Mouse (Mus musculus): ENCODE results near the gene Arhgef7. TPM values are rescaled to one million over a fixed set of nuclear protein-coding genes. Genes with fewer than 3 reads are reported as not detected.

Gene Arhgef7
- polyA plus RNA-seq, 1 experiment from 2014 or later, result 9.2 TPM

- no peak for DNase-seq
- no peak overlapping the region for H3K27ac ChIP-seq (ENCODE audit: low read depth)
- H3K36me3 ChIP-seq (replicated peaks; ENCODE audit: insufficient read depth, low read length), result peaks cover 28% of the 10 kb centered on the region
- ATAC-seq, result no peak
- H3K27me3 ChIP-seq (ENCODE audit: insufficient read depth, low read length), result no peaks in the 10 kb centered on the region
- no peaks in the 10 kb centered on the region for H3K9me3 ChIP-seq (ENCODE audit: low read length)
- peaks cover 12% of the 10 kb centered on the region for H3K4me1 ChIP-seq (ENCODE audit: insufficient read depth)
- 83% methylated on average over 6 of the region's 6 CpGs for WGBS (ENCODE audit: insufficient replicate concordance)
- TF ChIP-seq EP300 (IDR thresholded peaks at IDR 0.05; ENCODE audit: low read depth) (no peak), CTCF (IDR thresholded peaks at IDR 0.05; ENCODE audit: low read depth) (no peak)
- 0 out of 2 replicates have a peak overlapping the region, but pooled peaks have one; percentile 3 for H3K4me2 ChIP-seq (ENCODE audit: low read depth, low read length)
- no peak overlapping the region for H3K9ac ChIP-seq (replicated peaks)
- H3K4me3 ChIP-seq (ENCODE audit: low read depth, low read length), result no peak overlapping the region
These were observed 55.1 kb downstream of the Arhgef7 start for GRCm38 (mm10) chr8:11782607-11783006.

DNA sequence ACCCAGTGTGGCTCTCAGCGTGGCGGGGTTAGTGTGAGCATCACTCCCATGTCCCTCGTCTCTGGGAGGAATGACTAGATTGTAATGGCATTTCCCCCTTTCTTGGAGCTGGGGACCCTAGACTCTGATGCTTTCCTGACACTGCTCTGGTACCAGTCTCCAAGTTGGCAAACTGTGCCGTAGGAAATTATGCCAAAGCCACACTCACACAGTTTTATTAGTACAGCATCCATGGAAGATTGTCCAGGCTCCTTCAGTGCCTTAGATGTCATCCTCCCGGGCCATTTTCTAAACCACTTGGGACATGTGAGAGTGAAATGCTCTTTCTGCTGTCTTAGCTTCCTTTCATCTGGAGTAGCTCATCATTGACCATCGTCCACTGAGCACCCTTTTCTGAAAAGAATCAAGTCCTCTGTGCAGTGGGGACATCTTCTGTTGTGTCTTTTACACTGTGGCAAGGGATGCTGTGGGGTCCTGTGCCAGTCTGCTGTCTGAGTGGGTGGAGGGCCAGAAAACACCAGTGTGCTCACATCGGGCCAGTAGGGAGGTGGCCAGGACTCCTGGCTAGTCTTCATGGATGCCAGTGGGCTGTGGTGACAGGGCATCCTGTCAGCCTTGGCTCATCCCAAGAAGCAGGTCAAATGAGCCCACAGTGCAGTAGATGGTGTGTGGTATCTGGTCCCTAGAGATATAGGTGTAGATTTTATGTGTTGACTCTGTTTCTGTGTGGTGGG is 56.5 kb downstream of the Arhgef7 start:
- ATAC-seq (no peak), DNase-seq (no peak)
- peaks cover 28% of the 10 kb centered on the region for H3K36me3 ChIP-seq (replicated peaks; ENCODE audit: insufficient read depth, low read length)
- no peaks in the 10 kb centered on the region for H3K9me3 ChIP-seq (ENCODE audit: low read length)
- no peak overlapping the region for H3K4me3 ChIP-seq (ENCODE audit: low read depth, low read length)
- H3K4me2 ChIP-seq (ENCODE audit: low read depth, low read length), result no peak overlapping the region
- H3K4me1 ChIP-seq (ENCODE audit: insufficient read depth), result 0 out of 2 replicates have a peak, but pooled peaks cover 4% of the 10 kb centered on the region
- H3K27me3 ChIP-seq (ENCODE audit: insufficient read depth, low read length), result no peaks in the 10 kb centered on the region
- no peak for TF ChIP-seq CTCF (IDR thresholded peaks at IDR 0.05; ENCODE audit: low read depth)
- no peak for TF ChIP-seq EP300 (IDR thresholded peaks at IDR 0.05; ENCODE audit: low read depth)
- 77% methylated on average over 7 of the region's 7 CpGs for WGBS (ENCODE audit: insufficient replicate concordance)
- no peak overlapping the region for H3K9ac ChIP-seq (replicated peaks)
- no peak overlapping the region for H3K27ac ChIP-seq (ENCODE audit: low read depth)

DNA sequence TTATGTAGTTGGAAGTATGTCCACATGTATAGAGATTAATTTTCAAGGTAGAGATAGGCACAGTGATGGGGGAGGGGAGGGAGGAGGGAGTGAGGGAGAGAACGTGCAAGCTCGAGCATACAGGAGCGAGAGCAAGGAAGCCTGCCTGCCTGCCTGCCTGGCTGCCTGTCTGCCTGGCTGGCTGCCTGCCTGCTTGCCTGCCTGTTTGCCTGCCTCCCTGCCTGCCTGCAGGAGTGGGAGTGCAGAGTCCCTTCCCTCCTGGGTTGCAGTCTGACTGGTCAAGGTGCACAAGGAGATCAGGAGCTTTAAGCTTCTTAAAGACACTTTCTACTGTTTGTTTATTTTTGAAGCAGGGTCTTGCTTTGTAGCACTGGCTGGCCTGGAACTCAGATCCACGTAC is 57.6 kb downstream of the Arhgef7 start:
- no peaks in the 10 kb centered on the region for H3K27me3 ChIP-seq (ENCODE audit: insufficient read depth, low read length)
- WGBS (ENCODE audit: insufficient replicate concordance), result 50% methylated on average over 4 of the region's 4 CpGs
- no peak for ATAC-seq
- H3K4me3 ChIP-seq (ENCODE audit: low read depth, low read length), result no peak overlapping the region
- no peak overlapping the region for H3K27ac ChIP-seq (ENCODE audit: low read depth)
- no peaks in the 10 kb centered on the region for H3K4me1 ChIP-seq (ENCODE audit: insufficient read depth)
- no peak overlapping the region for H3K4me2 ChIP-seq (ENCODE audit: low read depth, low read length)
- H3K36me3 ChIP-seq (replicated peaks; ENCODE audit: insufficient read depth, low read length), result peaks cover 28% of the 10 kb centered on the region
- no peaks in the 10 kb centered on the region for H3K9me3 ChIP-seq (ENCODE audit: low read length)
- DNase-seq, result no peak
- TF ChIP-seq EP300 (IDR thresholded peaks at IDR 0.05; ENCODE audit: low read depth), result no peak
- TF ChIP-seq CTCF (IDR thresholded peaks at IDR 0.05; ENCODE audit: low read depth), result no peak
- H3K9ac ChIP-seq (replicated peaks), result no peak overlapping the region

DNA sequence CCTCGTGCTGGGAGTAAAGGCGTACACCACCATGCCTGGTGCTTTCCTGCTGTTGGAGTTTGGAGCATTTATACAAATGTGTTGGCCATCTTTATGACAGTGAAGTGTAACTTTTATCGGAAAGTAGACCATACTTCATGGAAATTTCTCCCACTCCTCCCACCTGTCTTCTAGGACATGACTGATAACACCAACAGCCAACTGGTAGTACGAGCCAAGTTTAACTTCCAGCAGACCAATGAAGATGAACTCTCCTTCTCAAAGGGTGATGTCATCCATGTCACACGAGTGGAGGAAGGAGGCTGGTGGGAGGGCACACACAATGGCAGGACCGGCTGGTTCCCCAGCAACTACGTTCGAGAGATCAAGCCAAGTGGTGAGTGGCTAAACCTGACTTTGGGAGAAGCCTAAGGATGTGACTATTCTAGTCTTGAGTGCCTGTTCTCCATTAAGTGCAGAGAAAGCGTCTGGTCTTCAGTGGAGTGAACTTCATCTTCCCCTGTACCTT is 58.1 kb downstream of the Arhgef7 start:
- no peak overlapping the region for H3K27ac ChIP-seq (ENCODE audit: low read depth)

DNA sequence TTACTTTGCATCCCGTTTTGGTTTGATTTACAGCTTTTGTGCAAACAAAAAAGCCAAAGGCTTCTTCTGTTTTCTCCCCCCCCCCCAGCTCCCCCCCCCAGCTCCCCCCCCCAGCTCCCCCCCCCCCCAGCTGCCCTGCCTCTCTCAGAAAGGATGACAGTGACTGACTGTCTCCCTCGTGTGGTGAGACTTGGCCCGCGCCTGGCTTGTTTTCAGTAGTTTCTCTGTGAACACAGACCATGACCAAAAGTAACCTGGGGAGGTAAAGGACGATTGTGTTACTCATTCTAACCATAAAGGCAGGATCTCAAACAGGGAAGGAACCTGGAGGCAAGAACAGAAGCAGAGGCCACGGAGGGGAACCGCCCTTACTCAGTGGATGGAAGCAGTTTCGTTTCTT is 60.7 kb downstream of the Arhgef7 start:
- TF ChIP-seq CTCF (IDR thresholded peaks at IDR 0.05; ENCODE audit: low read depth) (peak; percentile 56), EP300 (IDR thresholded peaks at IDR 0.05; ENCODE audit: low read depth) (no peak)
- H3K36me3 ChIP-seq (replicated peaks; ENCODE audit: insufficient read depth, low read length), result peaks cover 36% of the 10 kb centered on the region
- no peaks in the 10 kb centered on the region for H3K4me1 ChIP-seq (ENCODE audit: insufficient read depth)
- peak; percentile 60 for DNase-seq
- no peak overlapping the region for H3K4me3 ChIP-seq (ENCODE audit: low read depth, low read length)
- no peak overlapping the region for H3K4me2 ChIP-seq (ENCODE audit: low read depth, low read length)
- H3K9ac ChIP-seq (replicated peaks), result no peak overlapping the region
- H3K27ac ChIP-seq (ENCODE audit: low read depth), result no peak overlapping the region
- H3K9me3 ChIP-seq (ENCODE audit: low read length), result no peaks in the 10 kb centered on the region
- ATAC-seq, result no peak
- H3K27me3 ChIP-seq (ENCODE audit: insufficient read depth, low read length), result no peaks in the 10 kb centered on the region
- 56% methylated on average over 7 of the region's 8 CpGs for WGBS (ENCODE audit: insufficient replicate concordance)

More for the DNA sequence above, 58.1 kb downstream of the Arhgef7 start:
- no peak overlapping the region for H3K4me3 ChIP-seq (ENCODE audit: low read depth, low read length)
- WGBS (ENCODE audit: insufficient replicate concordance), result 78% methylated on average over 9 of the region's 9 CpGs
- no peak for ATAC-seq
- no peaks in the 10 kb centered on the region for H3K4me1 ChIP-seq (ENCODE audit: insufficient read depth)
- no peak for TF ChIP-seq EP300 (IDR thresholded peaks at IDR 0.05; ENCODE audit: low read depth)
- TF ChIP-seq CTCF (IDR thresholded peaks at IDR 0.05; ENCODE audit: low read depth), result no peak
- no peak for DNase-seq
- H3K36me3 ChIP-seq (replicated peaks; ENCODE audit: insufficient read depth, low read length), result peaks cover 32% of the 10 kb centered on the region
- H3K4me2 ChIP-seq (ENCODE audit: low read depth, low read length), result no peak overlapping the region
- no peaks in the 10 kb centered on the region for H3K27me3 ChIP-seq (ENCODE audit: insufficient read depth, low read length)
- no peaks in the 10 kb centered on the region for H3K9me3 ChIP-seq (ENCODE audit: low read length)
- H3K9ac ChIP-seq (replicated peaks), result no peak overlapping the region

GRCm38 (mm10) chr8:11789168-11789567 is 61.6 kb downstream of the Arhgef7 start:
- DNase-seq (no peak), ATAC-seq (no peak)
- Histone ChIP-seq H3K4me1 (ENCODE audit: insufficient read depth) (no peaks in the 10 kb centered on the region), H3K27ac (ENCODE audit: low read depth) (no peak overlapping the region), H3K9me3 (ENCODE audit: low read length) (no peaks in the 10 kb centered on the region), H3K27me3 (ENCODE audit: insufficient read depth, low read length) (no peaks in the 10 kb centered on the region), H3K36me3 (replicated peaks; ENCODE audit: insufficient read depth, low read length) (peaks cover 30% of the 10 kb centered on the region), H3K4me3 (ENCODE audit: low read depth, low read length) (no peak overlapping the region), H3K9ac (replicated peaks) (no peak overlapping the region), H3K4me2 (ENCODE audit: low read depth, low read length) (no peak overlapping the region)
- 88% methylated on average over 5 of the region's 5 CpGs for WGBS (ENCODE audit: insufficient replicate concordance)
- TF ChIP-seq EP300 (IDR thresholded peaks at IDR 0.05; ENCODE audit: low read depth), result no peak
- no peak for TF ChIP-seq CTCF (IDR thresholded peaks at IDR 0.05; ENCODE audit: low read depth)
